Mouse (Mus musculus): ENCODE data around the gene Hist1h3h. TPM values are rescaled to one million over a fixed set of nuclear protein-coding genes. Genes with fewer than 3 reads are reported as not detected.

The Hist1h3h gene
- total RNA-seq, 1 experiment from 2014 or later, result 138 TPM

Small RNA genes within 50 kb of the gene (microRNA-seq; reads per million reads assigned to microRNA genes)
- 0 reads per million in 2 experiments for gene Gm44357
- 0 to 0.34 reads per million in 2 experiments for gene Gm44367
- 0 to 0.34 reads per million in 2 experiments for gene Gm44454

Other genes with a start within 250 kb of the Hist1h3h start
- 1.7 and 2.1 TPM in 2 replicates for gene Nkapl, start 249.2 kb upstream of the Hist1h3h start, total RNA-seq (2021)
- 2.7 and 4.8 TPM in 2 replicates for gene Zkscan4, start 238.8 kb upstream of the Hist1h3h start, total RNA-seq (2021)
- gene Gm10065, start 238.2 kb upstream of the Hist1h3h start, total RNA-seq (2021), result not detected in 2 replicates
- gene AK157302, start 222.4 kb upstream of the Hist1h3h start, total RNA-seq (2021), result 10.1 and 11.3 TPM in 2 replicates
- gene Gm11273, start 216.2 kb upstream of the Hist1h3h start, total RNA-seq (2021), result 88.1 and 113 TPM in 2 replicates
- 19.8 and 28.4 TPM in 2 replicates for gene Zkscan8, start 186.5 kb upstream of the Hist1h3h start, total RNA-seq (2021)
- gene Olfr1366, start 174.9 kb upstream of the Hist1h3h start, total RNA-seq (2021), result not detected in 2 replicates
- not detected in 2 replicates for gene Olfr1535, start 157.8 kb upstream of the Hist1h3h start, total RNA-seq (2021)
- not detected in 2 replicates for gene Olfr1364, start 135.9 kb upstream of the Hist1h3h start, total RNA-seq (2021)
- gene Olfr1362, start 103.6 kb upstream of the Hist1h3h start, total RNA-seq (2021), result not detected in 2 replicates
- gene Olfr11, start 75.1 kb upstream of the Hist1h3h start, total RNA-seq (2021), result not detected in 2 replicates
- not detected in 2 replicates for gene Olfr1361, start 54.3 kb upstream of the Hist1h3h start, total RNA-seq (2021)
- not detected in 2 replicates for gene Olfr1360, start 40.3 kb upstream of the Hist1h3h start, total RNA-seq (2021)
- not detected in 2 replicates for gene Olfr1359, start 19.5 kb upstream of the Hist1h3h start, total RNA-seq (2021)
- gene Hist1h2bl, start 1.5 kb upstream of the Hist1h3h start, total RNA-seq (2021), result 91.0 and 102 TPM in 2 replicates
- 9.0 and 60.3 TPM in 2 replicates for gene Hist1h2ai, start 1.2 kb upstream of the Hist1h3h start, total RNA-seq (2021)
- gene Hist1h2bm, start 4.4 kb downstream of the Hist1h3h start, total RNA-seq (2021), result 26.4 and 32.4 TPM in 2 replicates
- 20.5 and 22.8 TPM in 2 replicates for gene Hist1h4j, start 17.4 kb downstream of the Hist1h3h start, total RNA-seq (2021)
- gene Hist1h4k, start 32.8 kb downstream of the Hist1h3h start, total RNA-seq (2021), result 152 and 260 TPM in 2 replicates
- gene Hist1h2ak, start 36.2 kb downstream of the Hist1h3h start, total RNA-seq (2021), result 28.8 and 39.5 TPM in 2 replicates
- gene Hist1h2bn, start 36.5 kb downstream of the Hist1h3h start, total RNA-seq (2021), result 52.6 and 54.5 TPM in 2 replicates
- 48.9 and 60.4 TPM in 2 replicates for gene Hist1h1b, start 63.0 kb downstream of the Hist1h3h start, total RNA-seq (2021)
- gene Hist1h3i, start 65.7 kb downstream of the Hist1h3h start, total RNA-seq (2021), result 122 and 132 TPM in 2 replicates
- gene Hist1h2an, start 69.6 kb downstream of the Hist1h3h start, total RNA-seq (2021), result 17.4 and 21.1 TPM in 2 replicates
- 37.8 and 38.3 TPM in 2 replicates for gene Hist1h2bp, start 69.8 kb downstream of the Hist1h3h start, total RNA-seq (2021)
- 40.4 and 87.7 TPM in 2 replicates for gene Hist1h2bq, start 92.5 kb downstream of the Hist1h3h start, total RNA-seq (2021)
- gene Hist1h2ao, start 92.8 kb downstream of the Hist1h3h start, total RNA-seq (2021), result 56.7 and 173 TPM in 2 replicates
- 279 and 356 TPM in 2 replicates for gene Hist1h4m, start 94.1 kb downstream of the Hist1h3h start, total RNA-seq (2021)
- 43.4 and 51.9 TPM in 2 replicates for gene Hist1h4n, start 114.5 kb downstream of the Hist1h3h start, total RNA-seq (2021)
- gene Hist1h2ap, start 115.8 kb downstream of the Hist1h3h start, total RNA-seq (2021), result 4.5 and 108 TPM in 2 replicates
- 39.7 and 86.5 TPM in 2 replicates for gene Hist1h2br, start 116.1 kb downstream of the Hist1h3h start, total RNA-seq (2021)
- 2.0 and 2.1 TPM in 2 replicates for gene Zfp184, start 227.4 kb downstream of the Hist1h3h start, total RNA-seq (2021)

Data from adrenal gland, postnatal 25 days (tissue).